Mouse (Mus musculus): Measurements from ENCODE around the gene Kpna3. TPM values are rescaled to one million over a fixed set of nuclear protein-coding genes. Genes with fewer than 3 reads are reported as not detected.

Gene Kpna3
- polyA plus RNA-seq, 1 experiment from 2014 or later, result 48.4 TPM

DNA sequence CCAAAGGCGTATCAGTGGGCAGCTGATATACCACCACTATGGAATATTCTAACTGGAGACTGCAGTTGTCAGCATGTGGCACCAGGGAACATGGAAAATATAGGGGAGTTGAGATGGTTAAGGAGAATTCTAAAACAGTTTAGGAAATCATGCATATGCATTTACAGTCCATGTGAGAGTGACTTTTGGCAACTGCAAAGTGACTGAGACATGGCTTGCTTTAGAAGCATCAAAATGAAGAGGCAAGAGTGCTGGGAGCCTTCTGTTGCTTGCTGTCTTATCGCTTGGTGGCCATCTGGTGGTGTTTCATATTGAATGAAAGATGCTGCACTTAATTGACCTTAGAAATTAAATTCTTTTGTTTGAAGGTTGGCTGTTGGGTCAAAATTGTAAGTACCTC, 72.4 kb downstream of the Kpna3 start:
- ATAC-seq (replicated peaks; ENCODE audit: low FRiP score), result no peak
- 89% methylated on average over 2 of the region's 2 CpGs for WGBS
- no peak overlapping the region for H3K4me3 ChIP-seq (replicated peaks)

DNA sequence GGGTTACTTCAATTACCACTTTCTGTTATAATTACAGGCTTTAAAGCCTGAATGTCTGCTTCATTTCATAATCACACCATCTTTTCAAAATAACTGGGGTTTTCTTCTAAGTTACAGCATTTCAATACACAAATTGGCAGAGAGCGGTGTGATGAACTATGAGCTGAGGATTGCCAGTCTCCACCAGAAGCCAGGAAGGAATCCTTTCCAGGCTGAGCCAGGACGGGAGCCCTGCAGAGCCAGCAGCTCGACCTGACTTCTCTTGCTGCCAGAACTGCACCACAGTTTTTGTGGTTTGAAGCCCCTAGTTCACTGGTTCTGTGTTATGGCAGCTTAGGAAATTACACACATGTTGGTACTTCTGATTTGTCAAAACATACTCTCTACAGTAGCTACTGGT, 75.0 kb downstream of the Kpna3 start:
- Histone ChIP-seq H3K36me3 (peaks cover 25% of the 10 kb centered on the region), H3K4me3 (replicated peaks) (no peak overlapping the region), H3K4me1 (peaks cover 6% of the 10 kb centered on the region), H3K27me3 (no peaks in the 10 kb centered on the region), H3K27ac (no peak overlapping the region), H3K9ac (no peak overlapping the region), H3K4me2 (no peak overlapping the region), H3K9me3 (replicated peaks) (no peaks in the 10 kb centered on the region)
- no peak for ATAC-seq (replicated peaks; ENCODE audit: low FRiP score)
- WGBS, result 87% methylated on average over 3 of the region's 3 CpGs

More for the DNA sequence above, 72.4 kb downstream of the Kpna3 start:
- Histone ChIP-seq H3K9ac (no peak overlapping the region), H3K36me3 (peaks cover 49% of the 10 kb centered on the region), H3K27me3 (no peaks in the 10 kb centered on the region), H3K27ac (no peak overlapping the region), H3K9me3 (replicated peaks) (no peaks in the 10 kb centered on the region), H3K4me2 (no peak overlapping the region), H3K4me1 (no peaks in the 10 kb centered on the region)

DNA sequence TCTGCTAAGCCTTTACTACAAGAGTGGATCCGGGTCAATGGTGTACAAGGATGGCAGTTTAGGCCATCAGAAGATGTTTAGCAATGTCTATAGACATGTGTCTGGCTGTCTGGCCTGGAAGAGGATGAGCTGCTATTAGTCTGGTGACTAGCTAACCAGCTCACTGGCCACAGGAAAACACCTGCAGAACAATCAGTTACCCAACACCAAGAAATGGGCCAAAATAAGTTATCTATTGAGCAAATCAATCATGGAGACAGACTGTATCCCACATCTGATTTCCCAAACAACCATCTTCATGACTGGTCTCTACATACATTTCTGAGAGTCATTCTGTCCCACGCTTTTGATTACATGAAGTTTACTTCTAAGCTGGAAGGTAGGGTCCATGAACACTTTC, 75.9 kb downstream of the Kpna3 start:
- Histone ChIP-seq H3K36me3 (peaks cover 22% of the 10 kb centered on the region), H3K9ac (no peak overlapping the region), H3K27me3 (no peaks in the 10 kb centered on the region), H3K4me1 (peaks cover 6% of the 10 kb centered on the region), H3K4me2 (no peak overlapping the region), H3K27ac (no peak overlapping the region), H3K4me3 (replicated peaks) (no peak overlapping the region), H3K9me3 (replicated peaks) (no peaks in the 10 kb centered on the region)
- 90% methylated on average over 2 of the region's 2 CpGs for WGBS
- ATAC-seq (replicated peaks; ENCODE audit: low FRiP score), result no peak

DNA sequence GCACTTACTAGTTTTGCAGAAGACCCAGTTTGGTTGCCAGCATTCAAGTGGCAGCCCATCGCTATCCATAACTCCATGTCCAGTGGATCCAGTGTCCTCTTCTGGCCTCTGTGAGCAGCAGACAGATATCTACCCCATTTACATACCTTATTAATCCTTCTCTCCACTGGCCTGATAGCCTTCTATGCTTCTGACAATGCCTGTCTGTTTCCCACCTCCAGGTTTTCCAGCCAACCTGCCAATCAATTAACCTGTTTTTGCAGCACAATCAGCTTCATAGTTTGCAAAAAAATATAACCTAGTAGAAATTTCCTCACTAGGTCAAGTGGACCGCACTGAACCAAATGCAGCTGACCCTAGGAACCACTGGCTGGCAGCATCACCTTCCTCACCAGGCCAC, 77.4 kb downstream of the Kpna3 start:
- H3K27ac ChIP-seq, result no peak overlapping the region
- H3K4me2 ChIP-seq, result no peak overlapping the region
- H3K9me3 ChIP-seq (replicated peaks), result no peaks in the 10 kb centered on the region
- peaks cover 20% of the 10 kb centered on the region for H3K36me3 ChIP-seq
- no peak overlapping the region for H3K4me3 ChIP-seq (replicated peaks)
- 92% methylated on average over 2 of the region's 2 CpGs for WGBS
- peaks cover 6% of the 10 kb centered on the region for H3K4me1 ChIP-seq
- H3K9ac ChIP-seq, result no peak overlapping the region
- no peaks in the 10 kb centered on the region for H3K27me3 ChIP-seq
- ATAC-seq (replicated peaks; ENCODE audit: low FRiP score), result no peak

DNA sequence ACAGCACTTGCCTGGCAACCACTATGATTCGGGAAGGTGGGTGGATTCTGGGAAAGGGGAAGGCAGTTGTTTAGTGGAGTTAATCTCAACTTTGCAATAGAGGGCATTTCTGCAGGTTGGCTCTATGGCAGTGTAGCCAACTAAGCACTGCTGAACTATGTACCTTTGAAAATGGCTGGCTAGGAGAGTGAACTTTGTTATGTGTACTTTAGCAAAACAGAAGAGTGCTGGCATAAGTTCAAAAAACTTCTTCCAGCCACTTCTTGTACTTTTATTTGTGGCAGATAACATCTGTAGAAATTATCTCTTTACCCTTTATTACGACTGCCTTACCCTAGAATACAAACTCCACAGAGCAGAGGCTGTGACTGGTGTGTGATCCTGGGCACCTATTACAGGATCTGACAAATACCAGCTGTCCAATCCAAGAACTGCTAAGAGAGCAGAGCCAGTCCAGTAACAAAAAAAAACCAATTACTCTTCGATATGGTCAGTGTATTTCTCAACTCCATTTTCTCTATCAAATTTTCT, 78.6 kb downstream of the Kpna3 start:
- Histone ChIP-seq H3K27ac (peak overlapping the region; percentile 92; the same call in 1 of the 2 replicates), H3K4me3 (replicated peaks) (peak overlapping the region; percentile 70; the same call in 1 of the 2 replicates), H3K27me3 (no peaks in the 10 kb centered on the region), H3K9ac (no peak overlapping the region), H3K9me3 (replicated peaks) (no peaks in the 10 kb centered on the region), H3K4me1 (peaks cover 6% of the 10 kb centered on the region), H3K4me2 (peak overlapping the region; percentile 60), H3K36me3 (peaks cover 9% of the 10 kb centered on the region; the same call in 1 of the 2 replicates)
- ATAC-seq (replicated peaks; ENCODE audit: low FRiP score), result no peak
- WGBS, result 54% methylated on average over 3 of the region's 3 CpGs

DNA sequence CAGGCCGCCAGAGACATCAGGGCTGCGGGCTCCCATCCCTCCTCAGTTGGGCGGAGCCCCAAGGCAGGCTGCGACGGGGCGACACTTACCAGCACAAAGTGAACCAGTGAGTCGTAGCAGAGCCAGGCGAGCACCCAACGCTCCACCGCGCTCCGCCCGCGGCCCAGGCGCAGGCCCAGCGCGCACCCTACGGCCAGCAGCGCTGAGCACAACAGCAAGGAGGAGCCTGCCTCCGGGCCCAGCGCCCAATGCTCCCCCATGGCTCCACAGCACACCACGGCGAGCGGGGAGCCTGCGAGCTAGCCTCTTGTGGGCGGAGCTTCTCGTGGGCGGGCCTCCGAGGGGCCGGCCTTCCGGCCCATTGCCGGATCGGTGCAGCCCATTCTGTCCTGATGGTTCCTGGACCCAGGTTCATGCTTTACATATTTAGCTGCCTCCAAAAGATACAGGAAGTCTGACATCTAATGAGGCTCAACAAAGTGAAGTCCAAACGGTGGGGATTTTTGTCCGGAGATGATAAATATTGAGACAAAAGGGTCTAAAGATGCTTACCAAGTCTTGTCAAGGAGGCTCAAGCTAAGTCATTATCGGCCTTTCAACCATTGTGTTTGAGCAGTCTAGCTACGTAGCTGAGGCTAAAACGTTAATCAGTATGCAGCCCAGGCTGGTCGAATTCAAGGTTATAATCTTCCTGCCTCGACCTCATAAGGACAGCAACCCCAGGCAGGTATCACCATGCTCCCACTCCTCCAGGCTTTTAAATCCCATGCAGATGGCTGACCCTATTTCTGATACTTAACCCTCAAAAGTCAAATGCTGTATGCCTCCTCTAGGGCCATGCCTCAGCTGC, 79.3 kb downstream of the Kpna3 start, which contains the start of gene Ebpl:
Ebpl (minus strand) TSS at position 309 of the 850 bp plus-strand sequence.
- under 1% methylated on average over 40 of the region's 40 CpGs for WGBS
- no peaks in the 10 kb centered on the region for H3K27me3 ChIP-seq
- H3K27ac ChIP-seq, result peak within 1 kb of the TSS; percentile 92
- no peaks in the 10 kb centered on the region for H3K9me3 ChIP-seq (replicated peaks)
- peak within 1 kb of the TSS; percentile 70 for H3K4me3 ChIP-seq (replicated peaks)
- H3K4me1 ChIP-seq, result peaks cover 6% of the 10 kb centered on the region
- peak within 1 kb of the TSS; percentile 60 for H3K4me2 ChIP-seq
- peak within 1 kb of the TSS; percentile 66 for H3K9ac ChIP-seq
- ATAC-seq (replicated peaks; ENCODE audit: low FRiP score), result peak; percentile 97
- 0 out of 2 replicates have a peak, but pooled peaks cover 5% of the 10 kb centered on the region for H3K36me3 ChIP-seq

DNA sequence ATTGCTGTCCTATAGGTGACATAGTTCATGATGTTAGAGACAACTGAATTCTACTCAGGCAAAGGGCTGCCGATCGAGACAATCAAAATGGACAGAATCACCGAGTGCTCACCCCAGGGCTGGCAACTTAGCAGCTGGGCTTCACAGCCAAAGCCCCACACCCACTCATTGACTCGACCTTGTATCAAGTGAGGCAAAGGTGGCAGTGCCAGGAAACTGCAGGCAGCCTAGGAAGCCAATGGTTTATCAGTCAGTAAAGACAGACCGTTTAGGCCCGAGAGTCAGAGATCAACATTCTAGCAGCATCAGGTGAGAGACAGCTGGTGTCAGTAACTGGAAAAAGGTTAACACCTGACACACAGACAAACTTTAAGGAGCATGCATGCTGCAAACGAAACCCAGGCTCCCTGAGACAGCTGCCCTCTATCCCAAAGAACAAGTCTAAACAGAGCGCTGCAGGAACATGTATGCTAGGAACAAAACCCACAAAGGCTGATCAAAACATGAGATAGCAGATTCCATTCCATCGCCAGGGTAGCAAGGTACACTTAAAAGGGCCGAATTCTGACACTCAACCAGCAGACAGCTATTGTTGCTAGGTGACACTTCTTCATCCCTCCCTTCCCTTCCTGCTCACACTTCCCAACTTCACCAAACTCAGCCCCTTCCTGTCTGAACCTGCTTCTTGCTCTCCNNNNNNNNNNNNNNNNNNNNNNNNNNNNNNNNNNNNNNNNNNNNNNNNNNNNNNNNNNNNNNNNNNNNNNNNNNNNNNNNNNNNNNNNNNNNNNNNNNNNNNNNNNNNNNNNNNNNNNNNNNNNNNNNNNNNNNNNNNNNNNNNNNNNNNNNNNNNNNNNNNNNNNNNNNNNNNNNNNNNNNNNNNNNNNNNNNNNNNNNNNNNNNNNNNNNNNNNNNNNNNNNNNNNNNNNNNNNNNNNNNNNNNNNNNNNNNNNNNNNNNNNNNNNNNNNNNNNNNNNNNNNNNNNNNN, 85.1 kb downstream of the Kpna3 start:
- WGBS, result 78% methylated on average over 10 of the region's 10 CpGs
- H3K4me3 ChIP-seq (replicated peaks), result no peak overlapping the region
- no peak for ATAC-seq (replicated peaks; ENCODE audit: low FRiP score)

DNA sequence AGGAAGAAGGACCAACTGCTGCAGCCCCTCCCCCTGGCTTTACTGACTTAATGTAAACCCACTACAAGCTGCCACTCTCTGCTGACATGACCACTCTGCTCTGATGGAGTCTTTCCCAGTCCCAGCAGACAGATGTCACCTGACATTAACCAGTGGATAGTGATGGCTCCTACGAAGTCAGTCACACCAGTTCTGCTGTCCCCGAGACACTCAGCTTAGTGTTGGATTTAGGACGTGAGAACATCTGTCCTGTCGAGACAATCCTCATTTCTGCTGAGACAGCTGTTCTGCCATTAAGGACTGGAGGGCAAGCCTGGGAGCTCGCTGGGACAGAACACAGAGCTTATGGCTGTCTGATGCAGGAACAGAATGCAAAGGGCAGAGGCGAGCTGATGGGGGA, 88.9 kb downstream of the Kpna3 start:
- Histone ChIP-seq H3K4me3 (replicated peaks) (no peak overlapping the region), H3K4me2 (no peak overlapping the region), H3K9ac (no peak overlapping the region), H3K4me1 (no peaks in the 10 kb centered on the region), H3K27me3 (no peaks in the 10 kb centered on the region), H3K9me3 (replicated peaks) (no peaks in the 10 kb centered on the region), H3K27ac (no peak overlapping the region), H3K36me3 (no peaks in the 10 kb centered on the region)
- 57% methylated on average over 6 of the region's 6 CpGs for WGBS
- ATAC-seq (replicated peaks; ENCODE audit: low FRiP score), result no peak

More for the DNA sequence above, 85.1 kb downstream of the Kpna3 start:
- Histone ChIP-seq H3K27ac (no peak overlapping the region), H3K4me2 (no peak overlapping the region), H3K27me3 (no peaks in the 10 kb centered on the region), H3K9ac (no peak overlapping the region), H3K36me3 (no peaks in the 10 kb centered on the region), H3K4me1 (no peaks in the 10 kb centered on the region), H3K9me3 (replicated peaks) (no peaks in the 10 kb centered on the region)

DNA sequence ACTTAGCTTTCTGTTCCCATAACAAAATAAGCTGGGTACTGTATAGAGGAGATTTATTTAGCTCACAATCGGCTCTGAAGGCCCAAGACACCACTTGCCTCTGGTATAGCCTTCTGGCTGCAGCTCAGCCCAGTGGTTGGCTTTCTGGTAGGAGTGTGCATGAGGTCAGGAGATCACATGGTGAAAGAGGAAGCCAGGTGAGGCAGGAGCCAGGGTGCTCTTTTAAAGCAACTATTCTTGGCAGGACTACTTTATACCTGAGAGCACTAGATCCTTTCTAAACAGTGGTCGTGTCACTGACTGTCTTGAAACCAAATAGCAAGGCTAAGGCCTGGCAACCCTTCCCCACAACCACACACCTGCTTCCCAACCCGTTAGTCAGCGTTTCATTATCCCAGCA, 89.8 kb downstream of the Kpna3 start:
- 86% methylated on average over 4 of the region's 4 CpGs for WGBS
- Histone ChIP-seq H3K9me3 (replicated peaks) (no peaks in the 10 kb centered on the region), H3K9ac (no peak overlapping the region), H3K27ac (no peak overlapping the region), H3K4me1 (no peaks in the 10 kb centered on the region), H3K4me2 (no peak overlapping the region), H3K4me3 (replicated peaks) (no peak overlapping the region), H3K27me3 (no peaks in the 10 kb centered on the region), H3K36me3 (no peaks in the 10 kb centered on the region)
- no peak for ATAC-seq (replicated peaks; ENCODE audit: low FRiP score)

DNA sequence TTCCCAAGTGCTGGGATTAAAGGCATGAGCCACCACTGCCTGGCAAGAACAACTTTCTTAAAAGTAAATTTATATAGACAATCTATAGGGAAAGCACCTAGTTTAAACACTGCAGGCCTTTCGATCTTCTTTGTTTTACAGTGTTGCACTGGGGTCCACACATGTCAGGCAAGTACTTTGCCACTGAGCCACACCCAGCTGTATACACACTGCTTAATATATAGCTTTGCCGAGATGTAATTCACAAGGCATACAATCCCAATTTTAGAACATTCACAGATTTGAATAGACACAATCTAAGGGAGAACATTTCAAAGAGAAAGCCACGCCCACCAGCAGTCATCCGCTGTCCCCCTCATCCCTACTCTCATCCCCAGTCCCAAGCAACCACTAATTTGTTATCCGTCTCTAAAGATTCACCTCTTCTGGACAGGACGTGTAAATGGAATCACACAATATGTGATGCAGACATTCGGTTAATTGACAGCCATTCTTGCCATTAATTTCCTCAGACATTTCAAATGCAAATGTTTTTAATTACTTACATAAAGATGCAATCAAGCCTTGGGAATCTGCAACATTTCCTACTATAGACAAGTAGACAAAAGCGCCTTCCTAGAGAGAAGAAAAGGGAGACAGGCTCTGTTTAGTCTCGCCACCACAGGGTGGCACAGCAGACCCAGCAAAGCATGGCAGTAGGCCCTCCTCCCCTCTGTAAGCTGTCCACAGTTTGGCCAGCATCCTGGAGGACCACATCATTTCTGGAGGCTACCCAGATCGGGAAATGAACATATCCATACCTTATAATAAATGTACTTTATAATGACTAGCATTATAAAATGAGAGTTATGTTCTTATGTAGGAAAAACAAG, 92.6 kb downstream of the Kpna3 start:
- no peak for ATAC-seq (replicated peaks; ENCODE audit: low FRiP score)
- H3K27me3 ChIP-seq, result no peaks in the 10 kb centered on the region
- H3K4me1 ChIP-seq, result no peaks in the 10 kb centered on the region

DNA sequence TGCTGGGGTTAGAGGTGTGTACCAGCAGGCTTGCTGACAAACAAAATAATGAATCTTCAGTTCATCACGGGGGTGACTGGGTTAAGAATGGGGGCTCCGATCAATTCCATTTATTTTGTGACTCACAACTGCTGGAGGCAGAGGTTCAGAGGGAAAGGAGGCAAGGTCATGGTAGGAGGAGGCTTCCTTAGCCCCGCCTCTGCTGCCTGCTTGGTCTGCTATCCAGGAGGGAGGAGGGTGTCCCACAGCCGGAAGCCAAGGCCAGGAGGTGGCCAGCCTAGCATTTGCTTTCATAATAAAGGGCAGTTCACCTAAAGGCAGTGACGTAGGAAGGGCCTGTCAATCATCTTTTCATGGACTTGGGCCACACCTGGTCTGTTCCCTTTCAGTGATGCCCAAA, 95.1 kb downstream of the Kpna3 start:
- Histone ChIP-seq H3K9me3 (replicated peaks) (no peaks in the 10 kb centered on the region), H3K4me1 (no peaks in the 10 kb centered on the region), H3K27ac (no peak overlapping the region), H3K4me2 (no peak overlapping the region), H3K9ac (no peak overlapping the region), H3K36me3 (no peaks in the 10 kb centered on the region), H3K4me3 (replicated peaks) (no peak overlapping the region), H3K27me3 (no peaks in the 10 kb centered on the region)
- WGBS, result 72% methylated on average over 5 of the region's 5 CpGs
- ATAC-seq (replicated peaks; ENCODE audit: low FRiP score), result no peak

More for the DNA sequence above, 92.6 kb downstream of the Kpna3 start:
- Histone ChIP-seq H3K4me3 (replicated peaks) (no peak overlapping the region), H3K9ac (no peak overlapping the region), H3K9me3 (replicated peaks) (no peaks in the 10 kb centered on the region), H3K36me3 (no peaks in the 10 kb centered on the region), H3K27ac (no peak overlapping the region), H3K4me2 (no peak overlapping the region)
- 85% methylated on average over 10 of the region's 10 CpGs for WGBS
